Mouse (Mus musculus) heart, adult 2 months (tissue): ENCODE results near the gene Twsg1. TPM values are rescaled to one million over a fixed set of nuclear protein-coding genes. Genes with fewer than 3 reads are reported as not detected.

Experiments used
- DNase-seq, 2 experiments: peaks; one replicate each; pipeline ENCODE4 v3.0.0; 2021
- H3K27ac ChIP-seq: fragments of 200-600 bp; 2 replicates; pipeline ENCODE4 v1.8.1; 2022
- H3K27me3 ChIP-seq: fragments of 200-500 bp; 2 replicates; pipeline ENCODE4 v1.6.1; 2012; ENCODE audit warnings: mild to moderate bottlenecking, low read length, inconsistent platforms, mixed read lengths; ENCODE audit not compliant: control insufficient read depth, insufficient read depth
- H3K36me3 ChIP-seq: fragments of 200-500 bp; 2 replicates; pipeline ENCODE4 v1.6.1; 2012; ENCODE audit warnings: low read length, inconsistent platforms; ENCODE audit not compliant: control insufficient read depth, insufficient read depth
- H3K4me1 ChIP-seq: fragments of 200-500 bp; 2 replicates; pipeline ENCODE4 v1.6.1; 2011; ENCODE audit warnings: low read length; ENCODE audit not compliant: control insufficient read depth, insufficient read depth
- H3K4me3 ChIP-seq: fragments of 200-600 bp; 2 replicates; pipeline ENCODE4 v1.8.1; 2022
- H3K79me2 ChIP-seq: fragments of 200-500 bp; replicated peaks from 2 replicates; pipeline ENCODE4 v1.6.1; 2012; ENCODE audit warnings: mild to moderate bottlenecking, inconsistent platforms, low read length, moderate library complexity, mixed read lengths; ENCODE audit not compliant: control insufficient read depth, insufficient read depth
- H3K9ac ChIP-seq: fragments of 200-500 bp; 2 replicates; pipeline ENCODE4 v1.6.1; 2012; ENCODE audit warnings: low read depth, mild to moderate bottlenecking, control low read depth, inconsistent platforms, low read length, mixed read lengths
- CTCF ChIP-seq: fragments of 200-600 bp; IDR thresholded peaks from 2 replicates; pipeline ENCODE4 v1.8.1; 2022; ENCODE audit warnings: antibody characterized with exemption, mild to moderate bottlenecking, moderate library complexity
- EP300 ChIP-seq: fragments of 200-500 bp; IDR thresholded peaks from 2 replicates; pipeline ENCODE4 v1.6.1; 2011; ENCODE audit warnings: low read depth, low read length, control low read depth; ENCODE audit not compliant: insufficient read depth
- POLR2A ChIP-seq: fragments of 200-500 bp; IDR thresholded peaks from 2 replicates; pipeline ENCODE4 v1.6.1; 2011; ENCODE audit warnings: mild to moderate bottlenecking, low read depth, low read length, control low read depth; ENCODE audit not compliant: insufficient read depth
- WGBS: fragments of 180-500 bp; shearing (Covaris S2); methylation state at CpG from one replicate; pipeline ENCODE4 v1.1.7; 2018; 5-methylcytosine and 5-hydroxymethylcytosine counted together
- intact Hi-C: fragments of 180-260 bp; cut with DNase I; formaldehyde crosslinking; loops from one replicate; pipeline ENCODE4 v1.15.1; 2025
- polyA plus RNA-seq: library from polyadenylated mRNA; depleted of rRNA; stranded (reverse); fragments of >200 nt; gene quantifications from 2 replicates; pipeline ENCODE4 v1.2.3, GENCODE M21; 2012
- total RNA-seq, 2 experiments: library from RNA; stranded (reverse); gene quantifications; 2 replicates each; pipeline ENCODE4 v1.2.3; 2021

The Twsg1 gene
- total and polyA plus RNA-seq, 3 experiments, result 41.7 to 79.0 (median 76.1) TPM

- Histone ChIP-seq H3K4me1 (no peaks in the 10 kb centered on the region), H3K79me2 (no peaks in the 10 kb centered on the region), H3K27ac (no peak overlapping the region), H3K36me3 (no peaks in the 10 kb centered on the region), H3K4me3 (no peak overlapping the region), H3K9ac (no peak overlapping the region), H3K27me3 (no peaks in the 10 kb centered on the region)
- 89% methylated on average over 6 of the region's 6 CpGs for WGBS
- intact Hi-C loops, result no loop called here
- TF ChIP-seq EP300 (no peak), POLR2A (no peak), CTCF (no peak)
- no peak for DNase-seq
Observed at GRCm38 (mm10) chr17:65921975-65922374, 29.1 kb downstream of the Twsg1 start.

GRCm38 (mm10) chr17:65919235-65919634 is 31.8 kb downstream of the Twsg1 start:
- TF ChIP-seq EP300 (no peak), CTCF (no peak), POLR2A (no peak)
- intact Hi-C loops, result loop anchor here (5.0 kb wide), 1 partner anchor 33 kb away; the partner anchor contains the start of gene Twsg1
- no peaks in the 10 kb centered on the region; the same call in 1 of the 2 replicates for H3K79me2 ChIP-seq
- DNase-seq, result no peak
- H3K27ac ChIP-seq, result no peak overlapping the region
- peaks cover 7% of the 10 kb centered on the region for H3K4me1 ChIP-seq
- no peaks in the 10 kb centered on the region for H3K36me3 ChIP-seq
- no peak overlapping the region for H3K9ac ChIP-seq
- H3K27me3 ChIP-seq, result no peaks in the 10 kb centered on the region
- no peak overlapping the region for H3K4me3 ChIP-seq
- 59% methylated on average over 3 of the region's 3 CpGs for WGBS

- intact Hi-C loops, result loop anchor here (1.0 to 5.0 kb wide), 2 partner anchors 31 to 36 kb away; partner anchors contain the start of genes Ralbp1 and Twsg1
- no peaks in the 10 kb centered on the region; the same call in 1 of the 2 replicates for H3K79me2 ChIP-seq
- no peaks in the 10 kb centered on the region for H3K36me3 ChIP-seq
- H3K4me3 ChIP-seq, result no peak overlapping the region
- WGBS, result 5% methylated on average over 8 of the region's 8 CpGs
- peak overlapping the region; percentile 18; the same call in 1 of the 2 replicates for H3K9ac ChIP-seq
- H3K27me3 ChIP-seq, result no peaks in the 10 kb centered on the region
- peak; percentile 93 to 94 for DNase-seq
- H3K27ac ChIP-seq, result peak overlapping the region; percentile 85
- peaks cover 7% of the 10 kb centered on the region for H3K4me1 ChIP-seq
- peak; percentile 55; the same call in 1 of the 2 replicates for TF ChIP-seq POLR2A
- 0 out of 2 replicates have a peak, but pooled peaks have one; percentile 53 for TF ChIP-seq EP300
- 0 out of 2 replicates have a peak, but pooled peaks have one; percentile 3 for TF ChIP-seq CTCF
Observed at GRCm38 (mm10) chr17:65916135-65916668, 34.8 kb downstream of the Twsg1 start.

GRCm38 (mm10) chr17:65914083-65914482 is 36.9 kb downstream of the Twsg1 start:
- WGBS, result 81% methylated on average over 6 of the region's 6 CpGs
- H3K4me1 ChIP-seq, result peaks cover 7% of the 10 kb centered on the region
- H3K79me2 ChIP-seq, result no peaks in the 10 kb centered on the region; the same call in 1 of the 2 replicates
- intact Hi-C loops, result no loop called here
- no peak overlapping the region for H3K9ac ChIP-seq
- TF ChIP-seq EP300 (no peak), POLR2A (no peak), CTCF (no peak)
- H3K27me3 ChIP-seq, result no peaks in the 10 kb centered on the region
- no peak overlapping the region for H3K27ac ChIP-seq
- H3K4me3 ChIP-seq, result no peak overlapping the region
- DNase-seq, result no peak
- H3K36me3 ChIP-seq, result no peaks in the 10 kb centered on the region

GRCm38 (mm10) chr17:65912202-65912601 is 38.8 kb downstream of the Twsg1 start:
- no peaks in the 10 kb centered on the region for H3K36me3 ChIP-seq
- H3K4me1 ChIP-seq, result peaks cover 8% of the 10 kb centered on the region
- intact Hi-C loops, result no loop called here
- no peak overlapping the region for H3K4me3 ChIP-seq
- H3K9ac ChIP-seq, result no peak overlapping the region
- 91% methylated on average over 2 of the region's 2 CpGs for WGBS
- no peaks in the 10 kb centered on the region for H3K27me3 ChIP-seq
- TF ChIP-seq CTCF, result no peak
- no peak for TF ChIP-seq EP300
- no peak for TF ChIP-seq POLR2A
- no peak overlapping the region for H3K27ac ChIP-seq
- no peak for DNase-seq
- H3K79me2 ChIP-seq, result no peaks in the 10 kb centered on the region; the same call in 1 of the 2 replicates
